Mouse (Mus musculus): ENCODE measurements around the gene D8Ertd738e. TPM values are rescaled to one million over a fixed set of nuclear protein-coding genes. Genes with fewer than 3 reads are reported as not detected.

D8Ertd738e gene
- polyA plus RNA-seq, 1 experiment from 2014 or later = 297 TPM

MicroRNAs encoded within 50 kb of the gene (microRNA counts, 519-probe panel; counts per million panel counts)
- 3,845 counts per million, percentile 92 among the panel's probes with 10 or more counts for microRNA mmu-miR-23a
- 3,845 counts per million, percentile 92 among the panel's probes with 10 or more counts for microRNA mmu-miR-27a

Small RNAs within 50 kb of the gene (microRNA-seq; reads per million reads assigned to microRNA genes)
- gene Mir23a (28,011 reads per million, percentile 98 among the genes with 10 or more reads in this experiment), gene Mir24-2 (not detected), gene Mir27a (362 reads per million, percentile 70 among the genes with 10 or more reads in this experiment), gene Mir3074-2 (not detected)

Other genes starting within 250 kb of the D8Ertd738e start
- gene 1700067K01Rik, start 248.2 kb downstream of the D8Ertd738e start, polyA plus RNA-seq (2015; fragmentation: Nextera tagmentation; extraction: Ambion mirVana) = 0.89 and 1.1 TPM in 2 replicates
- gene 2210011C24Rik, start 237.5 kb downstream of the D8Ertd738e start, polyA plus RNA-seq (2015; fragmentation: Nextera tagmentation; extraction: Ambion mirVana) = 0.21 and 0.49 TPM in 2 replicates
- gene Palm3, start 228.2 kb downstream of the D8Ertd738e start, polyA plus RNA-seq (2015; fragmentation: Nextera tagmentation; extraction: Ambion mirVana) = 1.5 and 2.7 TPM in 2 replicates
- 6.0 and 6.5 TPM in 2 replicates for gene Il27ra, start 207.1 kb downstream of the D8Ertd738e start, polyA plus RNA-seq (2015; fragmentation: Nextera tagmentation; extraction: Ambion mirVana)
- gene Rln3, start 204.7 kb downstream of the D8Ertd738e start, polyA plus RNA-seq (2015; fragmentation: Nextera tagmentation; extraction: Ambion mirVana) = 0.24 TPM in 1 of 2 replicates, not detected in the other
- 0.95 and 1.2 TPM in 2 replicates for gene Gm10643, start 184.6 kb downstream of the D8Ertd738e start, polyA plus RNA-seq (2015; fragmentation: Nextera tagmentation; extraction: Ambion mirVana)
- gene Rfx1, start 182.9 kb downstream of the D8Ertd738e start, polyA plus RNA-seq (2015; fragmentation: Nextera tagmentation; extraction: Ambion mirVana) = 5.9 and 6.4 TPM in 2 replicates
- gene Dcaf15, start 145.0 kb downstream of the D8Ertd738e start, polyA plus RNA-seq (2015; fragmentation: Nextera tagmentation; extraction: Ambion mirVana) = 5.4 and 6.0 TPM in 2 replicates
- gene Podnl1, start 123.7 kb downstream of the D8Ertd738e start, polyA plus RNA-seq (2015; fragmentation: Nextera tagmentation; extraction: Ambion mirVana) = 0.17 and 0.37 TPM in 2 replicates
- gene Cc2d1a, start 101.8 kb downstream of the D8Ertd738e start, polyA plus RNA-seq (2015; fragmentation: Nextera tagmentation; extraction: Ambion mirVana) = 14.8 and 15.4 TPM in 2 replicates
- 1.2 and 1.3 TPM in 2 replicates for gene 4930432K21Rik, start 101.7 kb downstream of the D8Ertd738e start, polyA plus RNA-seq (2015; fragmentation: Nextera tagmentation; extraction: Ambion mirVana)
- gene Nanos3, start 64.5 kb downstream of the D8Ertd738e start, polyA plus RNA-seq (2015; fragmentation: Nextera tagmentation; extraction: Ambion mirVana) = 1.5 and 1.6 TPM in 2 replicates
- 8.4 and 9.9 TPM in 2 replicates for gene Zswim4, start 12.7 kb downstream of the D8Ertd738e start, polyA plus RNA-seq (2015; fragmentation: Nextera tagmentation; extraction: Ambion mirVana)
- gene Mri1, start 7.6 kb upstream of the D8Ertd738e start, polyA plus RNA-seq (2015; fragmentation: Nextera tagmentation; extraction: Ambion mirVana) = 45.0 and 46.2 TPM in 2 replicates
- 14.9 and 19.4 TPM in 2 replicates for gene Ccdc130, start 20.7 kb upstream of the D8Ertd738e start, polyA plus RNA-seq (2015; fragmentation: Nextera tagmentation; extraction: Ambion mirVana)
- 6.9 and 8.9 TPM in 2 replicates for gene Cacna1a, start 138.7 kb upstream of the D8Ertd738e start, polyA plus RNA-seq (2015; fragmentation: Nextera tagmentation; extraction: Ambion mirVana)

Measured in heart, embryonic 16.5 days (tissue).